Mouse (Mus musculus): ENCODE results near the gene Pard3.

Pard3 gene

DNA sequence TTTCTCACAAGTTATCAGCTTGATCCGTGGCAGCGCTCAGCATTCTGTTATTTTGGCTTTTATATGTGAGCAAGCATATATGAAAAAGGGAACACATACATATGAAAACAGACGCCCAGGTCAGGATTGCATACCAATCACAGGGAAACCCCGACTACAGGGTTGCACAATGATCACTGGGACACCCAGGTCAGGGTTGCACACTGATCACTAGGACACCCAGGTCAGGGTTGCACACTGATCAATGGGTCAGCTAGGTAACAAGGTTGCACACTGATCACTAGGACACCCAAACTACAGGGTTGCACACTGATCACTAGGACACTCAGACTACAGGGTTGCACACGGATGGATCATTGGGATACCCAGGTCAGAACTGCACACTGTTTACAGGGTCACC, 228.6 kb downstream of the Pard3 start:
- DNase-seq (ENCODE audit: low spot score) = no peak

DNA sequence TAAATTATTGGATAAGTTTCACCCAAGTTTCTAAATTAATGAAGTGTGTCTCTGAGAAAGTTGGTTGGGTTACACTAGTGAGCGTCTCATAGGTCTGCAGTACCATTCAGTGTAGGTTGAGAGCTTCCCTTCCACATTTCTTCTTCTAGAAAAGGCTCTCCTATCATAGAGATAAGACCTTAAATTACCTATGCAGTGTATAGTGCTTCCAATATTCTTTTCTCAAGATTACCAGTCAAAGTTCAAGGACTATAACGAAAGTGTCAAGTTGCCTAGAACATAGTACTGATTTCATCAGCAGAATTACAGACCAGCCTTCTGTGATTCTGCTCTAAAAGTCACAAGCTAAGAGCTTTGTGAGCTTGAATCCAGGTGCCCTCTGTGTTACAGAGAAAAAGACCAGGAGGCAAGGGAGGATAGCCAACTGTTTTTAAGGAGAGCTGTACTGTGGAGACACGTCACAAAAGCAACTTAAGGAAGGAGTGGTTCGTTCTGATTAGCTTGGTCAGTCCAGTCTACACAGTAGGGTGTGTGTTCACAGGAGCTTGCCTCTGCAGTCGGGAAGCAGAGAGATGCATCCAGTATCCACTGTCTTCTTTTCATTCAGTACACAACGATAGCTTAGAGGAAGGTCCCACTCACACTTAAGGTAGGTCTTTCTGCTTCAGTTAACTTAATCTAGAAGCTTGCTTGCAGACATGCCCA, 229.5 kb downstream of the Pard3 start:
- DNase-seq (ENCODE audit: low spot score) = no peak

DNA sequence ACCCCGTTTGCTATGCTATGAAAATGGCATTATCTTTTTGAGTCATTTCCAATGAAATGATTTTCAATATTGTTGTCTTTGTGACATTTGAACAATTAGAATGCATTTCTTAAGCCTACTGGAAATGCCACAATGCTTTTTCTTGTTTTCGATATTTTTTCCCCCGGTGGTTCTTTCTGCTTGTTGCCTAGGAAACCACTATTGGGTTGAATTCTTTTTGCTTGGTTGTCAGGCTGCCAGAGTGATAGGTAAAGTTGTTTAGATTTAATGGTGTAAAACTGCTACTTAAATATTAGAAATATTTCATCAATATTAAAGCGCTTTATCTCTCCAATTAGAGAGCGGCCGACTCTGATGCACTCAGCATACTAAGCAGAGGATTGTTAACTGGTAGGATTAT, 230.4 kb downstream of the Pard3 start:
- DNase-seq (ENCODE audit: low spot score) = no peak

DNA sequence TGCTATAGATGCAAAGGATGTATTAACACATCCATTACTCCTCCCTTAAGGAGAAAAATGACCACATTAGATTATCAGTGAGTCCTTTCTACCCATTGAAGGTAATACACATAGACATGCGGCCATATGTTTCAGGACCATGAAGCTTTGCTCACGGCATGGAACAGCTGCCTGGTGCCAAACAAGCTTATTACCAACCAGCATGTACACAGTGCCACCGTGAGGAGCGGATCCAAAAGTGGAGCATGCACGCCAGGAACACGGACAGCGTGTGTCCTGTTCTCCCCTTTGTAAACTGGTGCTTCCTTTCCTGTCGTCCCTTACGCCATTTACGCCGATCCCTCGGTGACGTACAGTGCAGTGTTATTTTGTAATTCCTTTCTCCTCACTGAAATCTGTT, 232.2 kb downstream of the Pard3 start:
- no peak for DNase-seq (ENCODE audit: low spot score)

DNA sequence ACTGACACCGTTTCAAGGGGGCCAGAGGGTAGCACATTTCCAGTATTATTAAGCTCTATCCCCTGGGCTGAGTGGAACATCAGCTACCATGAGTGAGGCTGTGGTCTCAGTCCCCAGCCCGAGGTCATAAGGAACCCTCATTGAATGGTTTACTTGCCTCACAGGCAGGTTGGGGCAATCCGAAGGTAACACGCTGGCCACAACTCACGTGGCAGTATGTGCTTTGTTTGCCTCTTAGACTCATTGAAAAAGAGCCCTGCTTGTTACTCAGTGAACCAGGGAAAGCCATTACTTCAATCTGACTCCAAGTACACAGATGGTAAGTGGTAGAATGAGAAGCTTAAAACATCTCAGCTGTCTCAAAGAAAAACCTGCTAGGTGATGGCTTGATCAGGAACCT, 236.8 kb downstream of the Pard3 start:
- DNase-seq (ENCODE audit: low spot score) = no peak

DNA sequence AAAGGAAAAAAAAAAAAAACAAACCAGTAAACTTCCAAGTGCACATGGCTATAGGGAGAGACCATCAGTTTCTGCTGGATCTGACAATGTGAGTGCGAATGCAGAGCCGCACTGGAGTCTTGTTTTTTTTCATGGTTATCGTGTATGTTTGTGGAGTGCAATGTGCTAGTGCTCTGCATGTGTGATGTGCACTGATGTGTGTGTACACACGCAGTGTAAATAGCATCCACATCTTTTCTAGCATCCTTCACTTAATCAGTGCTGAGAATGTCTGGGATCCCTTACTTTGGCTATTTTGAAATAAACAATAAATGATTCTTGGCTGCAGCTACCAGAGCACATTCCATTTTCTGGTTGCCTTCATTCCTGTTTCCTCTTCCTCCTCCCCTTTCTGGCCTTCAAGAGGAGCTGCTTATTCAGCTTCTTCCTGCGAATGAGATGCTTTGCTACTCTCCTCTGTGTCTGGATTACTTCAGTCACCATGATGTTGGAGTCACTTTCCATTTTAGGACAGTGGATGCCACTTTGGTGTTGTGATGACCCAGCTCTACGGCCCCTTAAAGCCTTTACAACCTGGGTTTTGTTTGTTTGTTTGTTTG, 239.3 kb downstream of the Pard3 start:
- DNase-seq (ENCODE audit: low spot score) = no peak

DNA sequence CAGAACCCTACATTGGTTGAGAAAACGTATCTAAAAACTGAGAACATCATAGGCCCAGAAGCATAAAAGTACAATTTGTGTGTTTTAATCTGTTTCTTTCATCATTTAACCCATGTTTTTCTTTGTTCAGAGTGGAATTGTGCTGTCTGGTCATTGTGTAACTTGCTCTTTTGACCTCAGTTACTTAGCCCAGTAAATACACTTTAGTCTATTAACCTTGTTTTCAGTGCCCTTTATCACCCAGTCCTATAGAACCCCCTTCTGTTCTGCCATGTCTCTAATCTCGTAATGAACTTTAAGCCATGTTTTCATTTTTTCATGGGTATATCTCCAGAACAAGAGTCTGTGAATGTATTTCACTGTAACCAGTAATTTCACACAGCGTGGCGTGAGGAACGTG, 243.3 kb downstream of the Pard3 start:
- no peak for DNase-seq (ENCODE audit: low spot score)

DNA sequence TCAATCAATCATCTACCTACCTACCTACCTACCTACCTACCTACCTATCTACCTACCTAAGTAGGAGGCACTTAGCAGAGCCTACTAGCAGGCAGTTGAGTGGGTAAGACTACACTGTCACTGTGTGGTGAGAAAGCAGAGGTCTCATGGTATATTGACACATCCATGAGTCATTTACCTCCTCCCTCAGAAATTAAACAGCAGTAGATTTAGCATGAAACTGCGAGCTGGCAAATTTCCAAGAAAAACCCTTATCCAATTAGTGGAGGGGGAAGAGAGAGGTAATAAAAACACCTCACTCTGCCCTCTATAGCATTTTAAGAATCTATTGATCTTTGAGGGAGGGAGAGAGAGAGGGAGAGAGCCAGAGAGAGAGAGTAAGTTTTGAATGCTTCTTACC, 245.7 kb downstream of the Pard3 start:
- no peak for DNase-seq (ENCODE audit: low spot score)

DNA sequence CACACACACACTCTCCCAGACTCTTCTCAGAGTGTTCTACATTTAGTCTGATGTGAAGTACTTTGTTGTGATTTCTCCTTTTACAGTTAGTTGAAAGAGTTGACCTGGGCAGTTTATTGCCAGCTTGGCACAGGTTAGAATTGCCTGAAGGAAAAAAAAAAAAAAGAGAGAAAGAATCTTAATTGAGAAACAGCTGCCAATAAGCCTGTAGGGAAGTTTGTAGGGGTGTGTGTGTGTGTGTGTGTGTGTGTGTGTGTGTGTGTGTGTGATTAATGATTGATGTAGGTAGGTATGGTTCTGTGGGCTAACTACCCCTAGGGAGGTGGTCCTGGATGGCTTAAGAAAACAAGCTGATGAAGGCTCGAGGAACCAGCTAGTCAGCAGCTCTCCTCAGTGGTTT, 252.1 kb downstream of the Pard3 start:
- no peak for DNase-seq (ENCODE audit: low spot score)

DNA sequence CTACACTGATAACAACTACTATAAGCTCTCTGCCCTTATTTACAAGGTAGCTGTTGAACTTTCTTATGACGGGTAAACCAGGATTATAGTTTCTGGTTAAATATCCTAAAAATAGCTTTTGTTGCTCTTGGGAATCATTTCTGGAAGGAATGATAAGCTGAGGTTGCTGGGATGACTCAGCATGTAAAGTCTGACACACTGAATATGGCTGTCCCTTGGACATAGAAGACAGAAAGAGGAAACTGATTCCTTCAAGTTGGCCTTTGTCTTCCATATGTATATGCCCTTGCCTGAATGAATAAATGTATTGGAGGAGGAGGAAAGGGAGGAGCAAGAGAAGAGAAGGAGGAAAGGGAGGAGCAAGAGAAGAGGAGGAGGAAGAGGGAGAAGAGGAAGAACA, 254.2 kb downstream of the Pard3 start:
- no peak for DNase-seq (ENCODE audit: low spot score)

DNA sequence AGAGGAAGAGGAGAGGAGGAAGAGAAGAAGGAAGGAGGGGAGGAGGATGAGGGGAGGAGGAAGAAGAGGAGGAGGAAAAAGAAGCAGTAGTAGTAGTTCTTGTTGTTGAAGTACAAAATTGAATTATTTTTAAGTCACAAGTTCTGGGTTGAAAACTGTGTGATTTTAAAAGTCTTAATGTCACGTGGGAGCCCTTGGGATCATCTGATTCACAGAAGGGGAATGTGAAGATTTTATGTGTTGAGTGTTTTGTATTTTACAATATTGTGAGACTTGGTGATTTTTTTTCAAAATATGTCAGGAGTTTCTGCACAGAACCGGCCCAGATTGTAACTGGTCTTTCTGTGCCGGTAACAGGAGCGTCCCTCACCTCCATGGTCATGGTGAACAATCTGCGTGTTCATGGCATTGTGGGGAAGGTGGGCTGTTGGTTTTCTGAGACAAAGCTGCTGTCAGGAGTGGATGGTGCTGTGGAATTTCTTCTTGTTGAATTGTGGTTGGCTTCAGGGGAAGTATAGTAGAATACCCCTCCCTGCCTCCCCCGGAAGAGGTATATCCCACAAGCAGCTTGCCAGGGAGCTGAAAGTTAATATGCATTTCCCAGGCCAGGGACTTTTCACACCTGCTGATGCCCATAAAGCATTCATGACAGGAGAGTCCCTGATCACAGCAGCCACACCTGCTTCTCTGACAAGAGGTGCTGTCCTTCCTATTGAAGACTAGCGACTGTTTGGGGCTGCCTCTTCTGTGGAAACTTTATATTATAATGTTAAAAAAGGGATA, 254.9 kb downstream of the Pard3 start:
- no peak for DNase-seq (ENCODE audit: low spot score)

DNA sequence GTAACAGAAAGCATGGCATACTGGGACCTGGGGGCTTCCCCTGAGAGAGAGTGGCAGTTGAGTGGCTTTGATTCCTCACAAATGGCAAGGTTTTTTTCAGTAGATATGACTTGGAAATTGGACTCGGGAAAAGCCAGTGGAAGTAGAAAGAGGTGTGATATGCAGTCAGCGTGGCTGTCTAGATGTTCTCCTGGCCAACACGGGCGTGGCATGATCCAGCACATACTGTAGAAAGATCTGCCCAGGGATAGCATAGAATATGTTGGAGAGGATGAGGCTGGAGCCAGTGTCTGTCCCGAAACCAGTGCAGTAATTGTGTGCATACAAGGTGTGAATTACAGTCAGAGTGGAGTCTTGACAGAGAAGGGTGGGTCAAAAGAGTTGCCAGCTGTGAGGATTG, 257.2 kb downstream of the Pard3 start:
- no peak for DNase-seq (ENCODE audit: low spot score)

DNA sequence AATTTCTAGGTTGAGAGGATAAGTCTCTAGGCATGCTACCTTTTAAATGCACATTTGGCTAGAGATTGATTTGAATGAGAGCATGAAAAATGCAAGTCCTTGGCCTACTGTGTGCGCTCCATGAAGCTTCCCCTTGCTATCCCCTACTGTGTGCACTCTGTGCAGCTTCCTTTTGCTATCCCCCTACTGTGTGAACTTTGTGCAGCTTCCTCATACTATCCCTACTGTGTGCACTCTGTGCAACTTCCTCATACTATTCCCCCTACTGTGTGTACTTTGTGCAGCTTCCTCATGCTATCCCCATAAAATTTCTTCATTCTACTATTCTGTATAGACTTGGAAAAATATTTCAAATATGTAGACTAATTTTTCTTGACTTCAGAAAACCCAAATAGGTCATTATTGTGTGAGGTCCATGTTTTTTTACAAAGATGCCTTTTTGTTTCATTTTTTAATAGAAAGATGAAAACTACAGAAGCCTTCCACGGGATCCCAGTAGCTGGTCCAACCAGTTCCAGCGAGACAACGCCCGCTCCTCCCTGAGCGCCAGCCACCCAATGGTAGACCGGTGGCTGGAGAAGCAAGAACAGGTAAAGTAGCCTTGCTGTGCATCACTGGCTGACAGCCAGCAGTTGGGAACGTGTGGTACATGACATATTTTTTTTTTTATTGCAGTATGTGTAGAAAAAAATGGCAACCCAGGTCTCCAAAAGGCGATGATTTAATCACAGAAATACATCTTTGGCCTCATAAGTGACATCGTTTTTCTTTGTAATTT, 260.1 kb downstream of the Pard3 start:
- DNase-seq (ENCODE audit: low spot score) = no peak

DNA sequence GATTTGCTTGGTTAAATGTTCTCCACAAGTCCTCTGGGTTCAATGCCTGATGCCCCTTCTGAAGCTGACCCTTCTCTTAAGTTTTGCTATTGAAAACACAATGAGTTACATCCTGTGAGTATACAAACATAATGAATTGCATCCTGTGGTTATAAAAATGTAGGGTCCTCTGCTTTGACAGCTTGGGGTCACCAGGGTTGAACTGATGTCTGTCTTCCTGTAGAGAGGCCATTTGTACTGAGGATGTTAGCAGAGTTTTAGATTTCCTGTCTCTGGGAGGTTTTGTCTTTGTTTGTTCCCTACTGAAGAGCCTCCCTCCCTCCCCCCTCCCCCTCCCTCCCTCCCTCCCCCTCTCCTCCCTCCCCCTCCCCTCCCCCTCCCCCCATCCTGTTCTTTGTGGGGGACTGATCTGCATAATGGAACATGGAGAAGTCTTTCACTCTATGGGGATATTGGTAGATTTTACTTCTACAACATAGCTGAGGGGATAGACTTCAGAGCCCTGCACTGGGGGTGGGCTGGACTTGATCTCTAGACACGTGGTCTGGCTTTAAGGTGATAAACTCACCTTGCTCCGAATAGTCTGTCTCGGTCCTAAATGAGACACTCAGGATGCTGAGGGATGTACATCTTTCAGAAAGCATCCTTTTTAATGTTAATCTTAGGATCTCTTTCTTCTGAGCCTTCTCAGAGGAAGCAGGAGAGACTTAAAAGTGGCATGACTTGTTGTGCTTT, 261.3 kb downstream of the Pard3 start:
- DNase-seq (ENCODE audit: low spot score) = no peak

DNA sequence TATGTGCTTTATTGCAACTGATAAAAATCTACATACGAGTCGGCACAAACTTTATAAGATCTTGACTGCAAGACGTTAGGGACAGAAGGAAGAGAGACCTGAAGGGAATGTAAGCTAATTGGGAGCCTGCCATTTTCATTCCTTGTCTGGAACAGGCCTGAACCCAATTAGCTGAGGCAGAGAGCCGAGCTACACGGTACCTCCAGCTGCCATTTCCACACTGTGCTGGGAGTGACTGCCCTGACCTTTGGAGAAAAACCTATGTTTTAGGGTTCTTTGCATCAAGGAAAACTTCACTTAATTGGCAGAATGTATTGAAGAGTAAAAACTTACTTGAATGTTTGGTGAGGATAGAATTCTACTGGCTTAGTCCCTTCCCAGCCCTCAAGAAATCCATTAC, 262.1 kb downstream of the Pard3 start:
- no peak for DNase-seq (ENCODE audit: low spot score)

DNA sequence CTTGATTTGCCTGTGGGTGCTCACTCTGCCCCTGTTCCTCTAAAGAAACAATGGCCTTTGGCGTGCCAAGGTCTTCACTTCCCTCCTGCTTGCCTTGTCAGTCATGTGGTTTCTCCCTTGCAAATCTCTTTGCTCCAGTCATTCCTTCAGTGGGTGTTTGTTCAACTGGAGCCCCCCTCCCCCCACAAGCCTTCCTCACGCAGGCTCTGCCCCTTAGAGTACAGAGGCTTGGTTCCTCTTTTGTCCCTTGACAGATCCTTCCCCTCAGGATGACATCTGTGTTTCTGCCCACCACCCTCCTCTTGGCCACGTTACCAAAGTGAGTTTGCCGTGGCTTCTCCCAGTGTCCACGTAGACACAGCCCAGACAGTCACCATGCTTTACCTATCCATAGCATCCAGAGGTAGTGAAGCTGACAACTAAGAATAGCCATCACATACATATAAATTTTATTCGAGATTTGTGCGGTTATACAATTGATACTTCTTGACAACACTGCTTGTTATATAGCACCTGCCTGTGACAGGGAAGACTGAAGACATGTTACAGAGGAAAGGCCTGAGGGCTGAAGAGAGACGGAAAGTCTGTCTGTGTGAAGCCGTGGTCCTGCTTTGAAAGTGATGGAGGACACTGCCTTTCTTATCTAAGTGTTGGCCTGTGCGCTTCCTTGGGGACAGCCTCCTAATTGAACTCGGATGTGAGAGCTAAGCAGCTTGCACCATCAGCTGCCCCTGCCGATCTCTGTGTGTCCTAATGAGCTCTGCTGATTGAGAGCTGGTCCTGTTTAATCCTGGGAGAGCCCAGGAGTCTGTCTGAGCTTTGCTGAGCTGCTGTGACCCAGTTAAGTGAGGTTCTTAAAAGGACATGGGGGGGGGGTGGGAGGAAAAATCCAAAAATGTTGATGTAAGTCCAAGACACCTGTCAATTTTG, 266.8 kb downstream of the Pard3 start:
- DNase-seq (ENCODE audit: low spot score) = no peak

DNA sequence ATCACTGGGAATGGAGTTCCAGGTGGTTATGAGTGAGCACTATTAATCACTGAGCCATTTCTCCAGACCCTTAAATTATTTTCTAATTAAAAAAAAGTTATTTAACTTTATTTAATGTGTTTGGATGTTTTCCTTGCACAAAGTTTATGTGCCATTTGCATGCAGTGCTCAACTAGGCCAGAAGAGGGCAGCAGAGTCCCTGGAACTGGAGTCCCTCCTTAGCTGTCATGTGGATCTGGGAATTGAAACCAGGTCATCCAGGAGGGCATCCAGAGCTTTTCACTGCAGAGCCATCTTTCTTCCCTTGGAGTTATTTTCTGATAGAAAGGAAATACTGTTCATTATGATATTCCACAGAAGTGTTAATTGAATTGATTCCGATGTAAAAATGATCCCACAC, 268.1 kb downstream of the Pard3 start:
- no peak for DNase-seq (ENCODE audit: low spot score)

DNA sequence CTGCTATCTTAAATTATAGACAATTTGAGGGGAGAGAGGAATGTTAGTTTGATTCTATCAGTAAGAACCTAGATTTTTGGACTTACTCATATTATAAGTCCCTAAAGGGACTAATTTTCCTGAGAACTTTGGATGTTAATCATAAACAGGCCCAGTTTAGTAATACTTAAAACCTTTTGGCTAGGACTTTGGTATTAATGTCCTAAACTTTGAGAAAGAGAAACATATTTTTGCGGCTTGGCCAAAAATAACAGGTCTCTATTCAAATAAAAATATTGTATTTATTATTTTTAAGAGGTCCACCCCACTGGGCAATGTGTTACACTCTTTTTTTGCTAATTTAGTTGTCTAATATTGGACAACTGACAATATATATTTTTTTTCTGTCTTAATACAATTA, 271.5 kb downstream of the Pard3 start:
- no peak for DNase-seq (ENCODE audit: low spot score)

DNA sequence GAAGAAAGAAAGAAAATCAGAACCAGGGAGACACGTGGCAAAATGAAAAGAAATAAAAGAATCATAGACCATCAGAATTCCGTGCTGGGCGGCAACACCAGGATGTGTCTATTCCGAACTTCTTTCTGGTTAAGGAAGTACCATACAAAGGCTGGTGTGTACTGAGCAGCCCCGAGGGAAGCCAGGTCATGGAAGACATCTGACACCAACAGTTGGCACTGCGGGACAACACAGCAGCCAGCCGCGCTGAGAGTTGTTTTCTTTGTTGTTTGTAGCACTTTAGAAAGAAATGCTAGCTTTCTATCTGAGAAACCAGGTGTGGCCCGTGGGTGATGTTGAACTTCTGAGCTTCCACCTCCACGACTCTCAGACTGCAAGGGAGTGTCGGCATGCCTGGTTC, 274.5 kb downstream of the Pard3 start:
- no peak for DNase-seq (ENCODE audit: low spot score)

DNA sequence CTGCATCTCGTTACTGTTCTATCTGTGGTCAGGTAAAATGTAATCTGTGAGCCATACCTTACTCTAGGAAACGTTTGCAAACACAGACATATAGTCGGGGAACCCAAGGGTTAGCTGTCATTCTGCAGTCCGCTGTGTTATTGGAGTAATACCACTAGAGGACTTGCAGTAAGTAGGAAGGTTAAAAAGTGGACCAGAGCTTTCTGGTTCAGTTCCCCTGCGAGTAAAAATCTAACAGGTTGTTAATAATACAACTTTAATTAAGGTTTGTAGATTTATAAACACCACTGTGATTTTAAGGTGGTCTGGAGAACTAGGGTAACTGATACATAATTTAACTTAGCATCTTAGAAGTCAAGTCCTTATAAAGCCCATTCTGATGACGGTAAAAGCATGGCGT, 277.4 kb downstream of the Pard3 start:
- no peak for DNase-seq (ENCODE audit: low spot score)

DNA sequence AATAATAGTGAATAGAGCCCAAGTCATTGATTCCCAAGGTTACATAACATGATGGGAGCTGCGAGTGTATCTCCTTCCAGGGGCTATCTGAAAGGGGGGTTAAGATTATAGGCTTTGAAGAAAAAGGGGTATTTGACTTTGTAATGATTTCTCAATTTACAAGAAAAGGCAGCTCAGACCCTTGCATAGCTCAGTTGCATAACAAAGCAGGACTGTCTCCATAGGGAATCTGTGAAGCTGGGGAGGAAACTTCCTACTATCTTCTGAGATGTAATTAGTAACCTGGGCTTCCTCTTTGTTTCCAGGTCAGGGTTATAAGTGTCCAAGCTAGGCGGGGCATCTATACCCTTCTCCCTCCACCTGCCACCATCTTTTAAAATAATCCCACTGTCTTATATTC, 279.4 kb downstream of the Pard3 start:
- no peak for DNase-seq (ENCODE audit: low spot score)

All from urinary bladder, postnatal 10 days (tissue).